Mouse (Mus musculus): ENCODE measurements around the gene Usp48. TPM values are rescaled to one million over a fixed set of nuclear protein-coding genes. Genes with fewer than 3 reads are reported as not detected.

Usp48 gene
- polyA plus RNA-seq, 1 experiment from 2014 or later = 87.1 TPM

DNA sequence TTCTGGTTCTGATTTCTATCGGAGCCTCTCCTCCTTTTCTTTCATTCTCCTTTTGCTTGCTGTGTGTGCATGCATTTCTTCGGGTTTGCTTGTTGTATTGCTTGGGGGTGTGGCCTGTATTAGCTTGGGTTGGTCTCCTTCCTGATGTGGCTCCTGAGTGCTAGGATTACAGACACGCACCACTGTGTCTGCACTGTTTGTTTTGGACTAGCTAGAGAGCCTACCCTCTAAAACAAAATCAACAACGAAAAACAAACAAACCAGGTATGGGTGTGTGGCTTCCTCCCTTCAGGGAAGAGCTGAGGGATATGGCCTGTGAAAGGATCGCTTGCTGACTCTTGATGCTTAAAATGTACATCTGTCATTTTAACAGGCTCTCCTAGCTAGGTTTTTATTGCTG is 57.4 kb downstream of the Usp48 start:
- Histone ChIP-seq H3K9ac (no peak overlapping the region), H3K36me3 (replicated peaks) (peaks cover 93% of the 10 kb centered on the region), H3K4me1 (no peaks in the 10 kb centered on the region), H3K27me3 (no peaks in the 10 kb centered on the region), H3K9me3 (no peaks in the 10 kb centered on the region), H3K27ac (no peak overlapping the region), H3K4me2 (no peak overlapping the region), H3K4me3 (replicated peaks) (no peak overlapping the region)
- ATAC-seq (ENCODE audit: low FRiP score) = no peak
- WGBS = 86% methylated on average over 5 of the region's 5 CpGs

- H3K36me3 ChIP-seq (replicated peaks) = peaks cover 95% of the 10 kb centered on the region
- 99% methylated on average over 5 of the region's 5 CpGs for WGBS
- no peaks in the 10 kb centered on the region for H3K4me1 ChIP-seq
- H3K4me3 ChIP-seq (replicated peaks) = no peak overlapping the region
- no peak overlapping the region for H3K27ac ChIP-seq
- no peak overlapping the region for H3K9ac ChIP-seq
- no peak overlapping the region for H3K4me2 ChIP-seq
- H3K9me3 ChIP-seq = no peaks in the 10 kb centered on the region
- ATAC-seq (ENCODE audit: low FRiP score) = no peak
- H3K27me3 ChIP-seq = no peaks in the 10 kb centered on the region
These were observed 59.3 kb downstream of the Usp48 start for GRCm38 (mm10) chr4:137652835-137653346.

- Histone ChIP-seq H3K9ac (no peak overlapping the region), H3K4me1 (peaks cover 9% of the 10 kb centered on the region), H3K27ac (no peak overlapping the region), H3K36me3 (replicated peaks) (peaks cover 71% of the 10 kb centered on the region), H3K9me3 (no peaks in the 10 kb centered on the region), H3K27me3 (no peaks in the 10 kb centered on the region), H3K4me3 (replicated peaks) (no peak overlapping the region), H3K4me2 (no peak overlapping the region)
- no peak for ATAC-seq (ENCODE audit: low FRiP score)
- WGBS = 86% methylated on average over 18 of the region's 18 CpGs
These were observed 61.9 kb downstream of the Usp48 start for GRCm38 (mm10) chr4:137655241-137656031.

- Histone ChIP-seq H3K36me3 (replicated peaks) (peaks cover 50% of the 10 kb centered on the region), H3K27me3 (no peaks in the 10 kb centered on the region), H3K4me1 (peaks cover 24% of the 10 kb centered on the region), H3K9me3 (no peaks in the 10 kb centered on the region), H3K27ac (no peak overlapping the region), H3K4me3 (replicated peaks) (no peak overlapping the region), H3K4me2 (no peak overlapping the region), H3K9ac (no peak overlapping the region)
- ATAC-seq (ENCODE audit: low FRiP score) = no peak
- WGBS = 82% methylated on average over 8 of the region's 8 CpGs
These were observed 64.1 kb downstream of the Usp48 start for GRCm38 (mm10) chr4:137657674-137658073.

- Histone ChIP-seq H3K36me3 (replicated peaks) (peaks cover 35% of the 10 kb centered on the region), H3K9me3 (no peaks in the 10 kb centered on the region), H3K9ac (no peak overlapping the region), H3K27ac (no peak overlapping the region), H3K4me1 (peaks cover 29% of the 10 kb centered on the region), H3K4me3 (replicated peaks) (no peak overlapping the region), H3K4me2 (no peak overlapping the region), H3K27me3 (peaks cover 15% of the 10 kb centered on the region)
- WGBS = 62% methylated on average over 4 of the region's 4 CpGs
- ATAC-seq (ENCODE audit: low FRiP score) = no peak
These were observed 66.0 kb downstream of the Usp48 start for GRCm38 (mm10) chr4:137659541-137659940.

DNA sequence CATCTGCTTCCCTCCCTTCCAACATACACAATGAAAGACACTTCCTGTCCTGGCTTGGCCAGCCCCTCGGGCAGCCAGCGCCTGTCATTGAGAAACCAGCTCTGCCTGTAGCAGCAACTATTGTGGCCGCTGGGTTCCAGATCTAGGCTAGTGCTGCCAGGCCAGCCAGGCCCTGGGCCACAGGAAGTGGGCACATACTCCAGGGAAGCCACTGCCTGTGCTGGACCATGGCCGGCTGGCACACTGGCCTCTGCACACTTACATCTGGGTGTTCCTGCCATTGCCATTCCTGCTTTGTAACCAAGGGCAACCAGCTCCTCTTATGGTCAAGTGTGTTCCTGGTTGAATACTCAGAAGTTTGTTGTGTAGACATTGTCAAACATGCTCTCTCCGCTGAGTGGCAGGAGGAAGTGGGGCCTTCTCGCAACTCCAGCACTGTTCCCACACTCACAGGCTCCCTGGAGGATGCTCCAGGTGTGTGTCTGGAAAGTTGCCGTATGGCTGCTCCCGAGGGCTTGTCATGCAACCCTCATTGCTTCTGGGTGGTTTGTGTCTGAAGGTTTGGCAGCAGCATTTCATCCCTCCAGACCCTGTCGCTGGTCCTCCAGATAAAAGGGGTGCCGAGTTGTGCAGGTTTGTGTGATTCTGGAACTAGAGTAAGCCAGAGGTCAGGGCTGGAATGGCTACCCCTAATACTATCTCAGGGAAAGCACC is 67.0 kb downstream of the Usp48 start:
- peaks cover 26% of the 10 kb centered on the region for H3K36me3 ChIP-seq (replicated peaks)
- H3K4me2 ChIP-seq = no peak overlapping the region
- peaks cover 35% of the 10 kb centered on the region for H3K4me1 ChIP-seq
- no peaks in the 10 kb centered on the region for H3K9me3 ChIP-seq
- no peak overlapping the region; the same call in 1 of the 2 replicates for H3K27ac ChIP-seq
- 69% methylated on average over 10 of the region's 10 CpGs for WGBS
- H3K4me3 ChIP-seq (replicated peaks) = no peak overlapping the region
- no peak for ATAC-seq (ENCODE audit: low FRiP score)
- H3K9ac ChIP-seq = no peak overlapping the region
- peaks cover 25% of the 10 kb centered on the region for H3K27me3 ChIP-seq

- peaks cover 35% of the 10 kb centered on the region for H3K4me1 ChIP-seq
- no peak overlapping the region for H3K4me3 ChIP-seq (replicated peaks)
- H3K27me3 ChIP-seq = peaks cover 30% of the 10 kb centered on the region
- H3K4me2 ChIP-seq = no peak overlapping the region
- ATAC-seq (ENCODE audit: low FRiP score) = no peak
- no peak overlapping the region for H3K9ac ChIP-seq
- H3K36me3 ChIP-seq (replicated peaks) = peaks cover 20% of the 10 kb centered on the region
- 45% methylated on average over 2 of the region's 2 CpGs for WGBS
- no peak overlapping the region for H3K27ac ChIP-seq
- no peaks in the 10 kb centered on the region for H3K9me3 ChIP-seq
These were observed 67.5 kb downstream of the Usp48 start for GRCm38 (mm10) chr4:137661078-137661450.

- Histone ChIP-seq H3K9ac (no peak overlapping the region), H3K9me3 (no peaks in the 10 kb centered on the region), H3K4me2 (no peak overlapping the region), H3K27me3 (peaks cover 35% of the 10 kb centered on the region), H3K27ac (no peak overlapping the region; the same call in 1 of the 2 replicates), H3K4me1 (peaks cover 38% of the 10 kb centered on the region), H3K4me3 (replicated peaks) (no peak overlapping the region), H3K36me3 (replicated peaks) (peaks cover 15% of the 10 kb centered on the region)
- no peak for ATAC-seq (ENCODE audit: low FRiP score)
- WGBS = 42% methylated on average over 5 of the region's 6 CpGs
These were observed 68.0 kb downstream of the Usp48 start for GRCm38 (mm10) chr4:137661547-137661946.

- Histone ChIP-seq H3K4me3 (replicated peaks) (no peak overlapping the region), H3K9me3 (no peaks in the 10 kb centered on the region), H3K27ac (no peak overlapping the region), H3K36me3 (replicated peaks) (no peaks in the 10 kb centered on the region), H3K4me2 (no peak overlapping the region), H3K27me3 (peaks cover 37% of the 10 kb centered on the region), H3K9ac (no peak overlapping the region), H3K4me1 (peaks cover 52% of the 10 kb centered on the region)
- WGBS = 91% methylated on average over 4 of the region's 4 CpGs
- no peak for ATAC-seq (ENCODE audit: low FRiP score)
These were observed 69.9 kb downstream of the Usp48 start for GRCm38 (mm10) chr4:137663491-137663890.

DNA sequence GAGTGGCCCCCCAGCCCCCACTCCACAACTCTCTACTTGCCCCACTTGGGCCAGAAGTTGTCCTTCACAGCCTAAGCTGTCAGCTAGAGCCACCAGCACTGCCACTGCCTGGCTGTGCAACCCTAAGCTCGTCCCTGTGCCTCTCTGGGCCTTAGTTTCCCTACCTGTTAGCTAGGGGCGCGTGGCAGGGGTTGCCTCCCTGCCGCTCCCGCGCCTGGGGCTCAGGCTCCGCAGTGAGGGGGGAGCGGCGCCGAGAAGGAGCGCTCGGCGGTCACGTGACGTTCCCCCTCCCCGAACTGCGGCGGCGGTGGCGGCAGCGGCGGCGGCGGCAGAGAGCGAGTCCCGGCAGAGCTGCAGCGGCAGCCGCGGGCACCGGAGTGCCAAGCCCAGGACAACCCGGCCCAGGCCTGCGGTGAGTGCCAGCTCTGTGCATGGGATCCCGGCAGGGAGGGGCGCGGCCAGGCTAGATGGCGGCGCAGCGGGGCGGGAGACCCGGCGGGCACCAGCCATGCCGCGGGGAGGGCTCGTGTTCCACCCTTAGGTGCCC is 71.0 kb downstream of the Usp48 start, which contains the start of gene Rap1gap:
TSS of gene Rap1gap (plus strand) at position 294 of the 547 bp plus-strand sequence.
- peak; percentile 63 for ATAC-seq (ENCODE audit: low FRiP score)
- Histone ChIP-seq H3K4me2 (peak within 1 kb of the TSS; percentile 87), H3K4me1 (peaks cover 48% of the 10 kb centered on the region), H3K27me3 (peaks cover 37% of the 10 kb centered on the region), H3K36me3 (replicated peaks) (no peaks in the 10 kb centered on the region), H3K9ac (peak within 1 kb of the TSS; percentile 65), H3K27ac (no peak within 1 kb of the TSS), H3K9me3 (no peaks in the 10 kb centered on the region), H3K4me3 (replicated peaks) (peak within 1 kb of the TSS; percentile 52)
- under 1% methylated on average over 43 of the region's 44 CpGs for WGBS

DNA sequence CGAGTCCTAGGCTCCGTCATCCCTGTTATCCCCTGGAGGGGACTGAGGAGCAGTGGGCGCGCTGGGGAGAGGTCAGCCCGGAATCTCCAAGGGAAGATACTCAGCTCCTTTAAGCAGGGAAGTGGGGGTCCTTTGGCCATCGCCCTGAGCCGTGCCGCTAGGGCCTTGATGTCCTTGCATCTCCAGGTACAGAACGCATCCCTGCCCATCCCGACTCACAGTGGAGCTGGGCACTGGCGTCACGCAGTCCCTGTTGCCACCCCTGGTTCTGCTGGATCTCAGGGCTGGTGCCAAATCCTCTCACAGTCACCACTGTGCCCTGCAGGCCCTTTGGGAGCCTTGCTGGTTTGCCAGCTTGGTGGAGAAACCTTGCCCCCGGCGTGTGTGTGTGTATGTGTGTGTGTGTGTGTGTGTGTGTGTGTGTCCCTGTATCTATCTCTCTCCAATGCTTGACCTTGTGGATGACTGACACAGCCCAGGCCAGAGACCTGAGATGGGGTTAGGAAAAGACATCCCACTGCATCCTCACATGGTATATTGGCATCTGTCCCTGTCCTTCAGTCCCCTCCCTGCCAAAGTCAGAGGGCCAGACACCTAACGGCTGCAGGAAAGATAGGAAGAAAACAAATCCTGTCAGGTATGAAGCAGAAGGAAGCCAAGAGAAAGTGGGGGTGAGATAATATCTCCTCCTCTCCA is 71.6 kb downstream of the Usp48 start:
- WGBS = 17% methylated on average over 15 of the region's 15 CpGs
- no peaks in the 10 kb centered on the region for H3K9me3 ChIP-seq
- no peaks in the 10 kb centered on the region for H3K36me3 ChIP-seq (replicated peaks)
- H3K4me1 ChIP-seq = peaks cover 46% of the 10 kb centered on the region
- H3K4me2 ChIP-seq = peak overlapping the region; percentile 87
- ATAC-seq (ENCODE audit: low FRiP score) = peak; percentile 47
- H3K4me3 ChIP-seq (replicated peaks) = peak overlapping the region; percentile 52
- H3K27me3 ChIP-seq = peaks cover 37% of the 10 kb centered on the region
- no peak overlapping the region for H3K27ac ChIP-seq
- H3K9ac ChIP-seq = peak overlapping the region; percentile 65

GRCm38 (mm10) chr4:137665791-137666190 is 72.2 kb downstream of the Usp48 start:
- H3K27me3 ChIP-seq = peaks cover 37% of the 10 kb centered on the region
- no peak overlapping the region for H3K27ac ChIP-seq
- no peaks in the 10 kb centered on the region for H3K9me3 ChIP-seq
- no peak overlapping the region for H3K4me3 ChIP-seq (replicated peaks)
- H3K4me1 ChIP-seq = peaks cover 40% of the 10 kb centered on the region
- H3K9ac ChIP-seq = no peak overlapping the region
- 93% methylated on average over 5 of the region's 5 CpGs for WGBS
- no peak for ATAC-seq (ENCODE audit: low FRiP score)
- no peaks in the 10 kb centered on the region for H3K36me3 ChIP-seq (replicated peaks)
- H3K4me2 ChIP-seq = no peak overlapping the region

All from forebrain, embryonic 12.5 days (tissue).